In genomic region chr6:136944511-136944910, GRCm38 (mm10) we compare ENCODE assay signal across 35 mouse cellular contexts. TPM values are rescaled to one million over a fixed set of nuclear protein-coding genes. Genes with fewer than 3 reads are reported as not detected.
DNase-seq lines count a peak whose midpoint lies in the region; ATAC-seq and TF ChIP-seq lines count a peak whose summit lies in the region.
"Had no signal": no experiment of that assay in that cellular context is flagged by ENCODE, and none has a peak within 500 bp of the region (broad histone marks: within the 10 kb centered on the region; RNA-seq: fewer than 3 reads in every experiment).

No protein-coding gene starts in this region.

- no peak for TF ChIP-seq EP300 in liver, postnatal 0 days (IDR thresholded peaks at IDR 0.05; ENCODE audit: low read depth)

- DNase-seq in liver, postnatal 0 days, result no peak
- DNase-seq in liver, result no peak
- peak; percentile 65 for DNase-seq in CD4-positive, CD25-positive, alpha-beta regulatory T cell, adult 2 months (ENCODE audit: low read depth, low spot score)
- peak; percentile 67 for DNase-seq in T-cell, adult 2 months (ENCODE audit: low spot score)
- peak; percentile 65 for DNase-seq in naive thymus-derived CD4-positive, alpha-beta T cell, adult 2 months (ENCODE audit: low read depth)
- DNase-seq in urinary bladder, adult 18-20 months (ENCODE audit: low spot score in 2 of 2), result no peak
- no peak for DNase-seq in spleen, postnatal 14 days (ENCODE audit: low spot score in 2 of 2)
- DNase-seq: adrenal gland, postnatal 14 days; cerebellum, adult 18-20 months; cerebellum, postnatal 10 days; gastrocnemius, postnatal 25 days; heart, adult 2 months; heart, postnatal 10 days; kidney, adult 18-20 months; kidney, postnatal 25 days; lung, postnatal 4 days; midbrain, embryonic 14.5 days; retina, postnatal 1 day; right cerebral cortex, postnatal 14 days; spleen, adult 18-20 months; thymus, postnatal 14 days had no signal

- no peak overlapping the region for H3K4me3 ChIP-seq in liver, postnatal 0 days (ENCODE audit: low read depth, low read length)
- H3K4me3 ChIP-seq: erythroblast, embryonic 14.5 days; forebrain, embryonic 12.5 days; heart, adult 2 months; heart, embryonic 13.5 days; kidney, embryonic 15.5 days; limb, embryonic 12.5 days; neural tube, embryonic 15.5 days had no signal

- no peak for ATAC-seq in liver, postnatal 0 days
- ATAC-seq: lung, postnatal 0 days; Patski had no signal

- no peak for TF ChIP-seq CTCF in liver, postnatal 0 days (IDR thresholded peaks at IDR 0.05; ENCODE audit: low read depth)

- H3K9ac ChIP-seq in liver, postnatal 0 days (replicated peaks), result no peak overlapping the region
- H3K9ac ChIP-seq: forebrain, embryonic 12.5 days; heart, embryonic 13.5 days; hindbrain, embryonic 14.5 days; kidney, embryonic 15.5 days; limb, embryonic 12.5 days; neural tube, embryonic 15.5 days had no signal

- H3K27me3 ChIP-seq in liver, postnatal 0 days (ENCODE audit: insufficient read depth, low read length), result no peaks in the 10 kb centered on the region
- H3K27me3 ChIP-seq: forebrain, embryonic 12.5 days; heart, embryonic 13.5 days; kidney, embryonic 15.5 days; limb, embryonic 12.5 days; neural tube, embryonic 15.5 days; Patski had no signal

- H3K27ac ChIP-seq in liver, postnatal 0 days (ENCODE audit: low read depth), result peak overlapping the region; percentile 29; the same call in 1 of the 2 replicates
- H3K27ac ChIP-seq: forebrain, embryonic 12.5 days; heart, adult 2 months; heart, embryonic 13.5 days; hindbrain, embryonic 14.5 days; kidney, embryonic 15.5 days; limb, embryonic 12.5 days; neural tube, embryonic 15.5 days had no signal

- no peaks in the 10 kb centered on the region for H3K9me3 ChIP-seq in liver, postnatal 0 days (ENCODE audit: low read length)
- H3K9me3 ChIP-seq: forebrain, embryonic 12.5 days; G1E; heart, embryonic 13.5 days; kidney, embryonic 15.5 days; limb, embryonic 12.5 days; neural tube, embryonic 15.5 days had no signal

- H3K4me2 ChIP-seq in liver, postnatal 0 days (ENCODE audit: low read depth, low read length), result no peak overlapping the region
- H3K4me2 ChIP-seq: forebrain, embryonic 12.5 days; heart, embryonic 13.5 days; hindbrain, embryonic 14.5 days; kidney, embryonic 15.5 days; limb, embryonic 12.5 days; liver, embryonic 11.5 days; neural tube, embryonic 15.5 days had no signal

- no peaks in the 10 kb centered on the region for H3K36me3 ChIP-seq in liver, postnatal 0 days (replicated peaks; ENCODE audit: insufficient read depth, low read length)
- H3K36me3 ChIP-seq: forebrain, embryonic 12.5 days; heart, embryonic 13.5 days; kidney, embryonic 15.5 days; limb, embryonic 12.5 days; neural tube, embryonic 15.5 days had no signal

- peaks cover 18% of the 10 kb centered on the region for H3K4me1 ChIP-seq in liver, postnatal 0 days (ENCODE audit: insufficient read depth)

- 31% methylated on average over 8 of the region's 8 CpGs for WGBS in liver, postnatal 0 days (ENCODE audit: insufficient replicate concordance)

RNA-seq across cellular contexts. Expression of gene Arhgdib, which starts 2.8 kb away (rescaled TPM):
- 190 and 192 TPM in 2 replicates for polyA plus RNA-seq in liver, postnatal 0 days (2015; fragmentation: Nextera tagmentation; extraction: Ambion mirVana)

RNA-seq across cellular contexts. Expression of gene Pde6h, which starts 20.9 kb away (rescaled TPM):
- polyA plus RNA-seq in liver, postnatal 0 days (2015; fragmentation: Nextera tagmentation; extraction: Ambion mirVana), result 0.34 and 0.77 TPM in 2 replicates
- polyA plus RNA-seq: embryonic facial prominence, embryonic 14.5 days; erythroblast, embryonic 14.5 days; forebrain, embryonic 12.5 days; G1E; heart, embryonic 13.5 days; intestine, embryonic 14.5 days; liver, embryonic 11.5 days; liver, embryonic 16.5 days; midbrain, embryonic 14.5 days had no signal

RNA-seq across cellular contexts. Expression of gene Erp27, which starts 22.5 kb away (rescaled TPM):
- 0.40 and 0.42 TPM in 2 replicates for polyA plus RNA-seq in liver, postnatal 0 days (2015; fragmentation: Nextera tagmentation; extraction: Ambion mirVana)
- polyA plus RNA-seq: erythroblast, embryonic 14.5 days; forebrain, embryonic 12.5 days; G1E; hindbrain, embryonic 14.5 days; midbrain, embryonic 14.5 days; neural tube, embryonic 15.5 days had no signal

Comparison
In these comparisons a context has a peak if more than half of its experiments do, and no peak if none do; other contexts are left out.
1. DNase-seq: peak in CD4-positive, CD25-positive, alpha-beta regulatory T cell, adult 2 months (single experiment), T-cell, adult 2 months (single experiment) and naive thymus-derived CD4-positive, alpha-beta T cell, adult 2 months (single experiment); none in liver, postnatal 0 days (single experiment), liver (single experiment), urinary bladder, adult 18-20 months (0 of 2) and spleen, postnatal 14 days (0 of 2).